Mouse (Mus musculus): Measurements from ENCODE around the gene Becn1.
A peak's percentile ranks its signal among the peaks of the same experiment; 100 is the strongest.
"Not testable (repeated sequence)": the region's sequence is repeated elsewhere in the genome, so short reads cannot be mapped to it uniquely, and the experiment has no call there.

Becn1 gene

DNA sequence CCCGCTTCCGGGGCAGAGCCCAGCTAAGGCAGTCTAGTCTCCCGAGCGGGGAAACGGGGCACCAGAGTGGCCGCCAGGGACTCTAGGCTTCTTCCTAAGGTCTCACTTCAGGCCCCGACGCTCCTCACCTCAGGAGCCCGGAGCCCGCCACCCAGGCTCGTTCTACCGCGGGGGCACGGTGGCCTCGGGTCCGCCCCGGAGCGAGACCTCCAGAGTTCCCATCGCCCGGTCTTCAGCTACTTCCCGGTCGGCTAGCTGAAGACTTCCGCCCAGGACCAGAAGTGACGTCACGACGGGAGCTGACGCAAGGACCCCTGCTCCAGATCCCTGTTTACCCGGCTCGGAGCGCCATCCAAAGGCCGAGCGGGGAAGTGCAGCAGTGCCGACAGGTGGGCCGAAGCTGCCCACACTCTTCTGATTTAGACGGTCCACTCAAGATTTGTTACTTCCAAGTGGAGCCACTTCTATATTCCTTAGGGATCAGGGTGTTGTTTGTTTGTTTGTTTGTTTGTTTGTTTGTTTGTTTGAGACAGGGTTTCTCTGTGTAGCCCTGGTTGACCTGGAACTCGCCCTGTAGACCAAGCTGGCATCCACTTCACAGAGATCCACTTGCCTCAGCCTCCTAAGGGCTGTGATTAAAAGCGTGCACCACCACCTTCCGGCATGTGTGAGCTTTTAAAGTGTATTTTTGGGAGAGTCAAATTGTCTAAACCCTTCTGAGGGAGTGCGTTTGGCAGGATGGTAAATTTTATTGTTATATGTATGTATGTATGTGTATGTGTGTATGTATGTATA is at the start of gene Becn1:
Becn1 (minus strand) TSS at position 283 of the 795 bp plus-strand sequence.
- peak; percentile 73 for DNase-seq (ENCODE audit: low read depth)

GRCm38 (mm10) chr11:101351721-101352111 is 49.6 kb upstream of the Becn1 start:
- DNase-seq (ENCODE audit: low read depth) = no peak

- DNase-seq (ENCODE audit: low read depth) = no peak
Observed at GRCm38 (mm10) chr11:101351100-101351720, 49.1 kb upstream of the Becn1 start.

- DNase-seq (ENCODE audit: low read depth) = no peak
Observed at GRCm38 (mm10) chr11:101349216-101349615, 47.1 kb upstream of the Becn1 start.

- DNase-seq (ENCODE audit: low read depth) = no peak
Observed at GRCm38 (mm10) chr11:101348774-101349173, 46.7 kb upstream of the Becn1 start.

DNA sequence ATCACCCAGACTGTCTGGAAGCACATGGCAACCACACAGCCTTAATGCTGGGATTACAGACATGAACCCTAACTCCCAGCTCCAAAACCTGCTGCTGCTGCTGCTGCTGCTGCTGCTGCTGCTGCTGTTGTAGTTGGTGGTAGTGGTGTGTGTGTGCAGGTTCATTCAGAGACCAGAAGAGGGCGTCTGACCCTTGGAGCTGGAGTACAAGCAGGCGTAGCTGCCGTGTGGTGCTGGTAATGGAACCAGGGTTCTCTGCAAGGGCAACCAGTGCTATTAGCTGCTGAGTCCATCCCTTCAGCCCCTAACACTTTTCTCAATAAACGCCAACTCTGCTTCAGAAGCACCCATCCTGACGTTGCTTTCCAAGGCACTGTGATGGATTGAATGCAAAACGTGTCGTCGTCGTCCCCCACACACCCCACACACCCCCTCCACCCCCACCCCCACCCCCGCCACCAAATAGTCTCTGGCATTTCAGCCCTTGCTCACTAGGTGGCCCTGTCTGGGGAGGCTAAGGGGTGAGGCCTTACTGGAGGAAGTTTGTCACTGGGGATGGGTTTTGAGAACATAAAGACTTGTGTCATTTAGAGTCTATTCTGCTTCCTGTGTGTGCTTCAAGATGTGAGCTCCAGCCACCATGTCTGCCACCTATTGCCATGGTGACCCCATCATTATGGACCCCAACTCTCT is 45.1 kb upstream of the Becn1 start:
- DNase-seq (ENCODE audit: low read depth) = no peak

- no peak for DNase-seq (ENCODE audit: low read depth)
Observed at GRCm38 (mm10) chr11:101338123-101338760, 36.2 kb upstream of the Becn1 start.

DNA sequence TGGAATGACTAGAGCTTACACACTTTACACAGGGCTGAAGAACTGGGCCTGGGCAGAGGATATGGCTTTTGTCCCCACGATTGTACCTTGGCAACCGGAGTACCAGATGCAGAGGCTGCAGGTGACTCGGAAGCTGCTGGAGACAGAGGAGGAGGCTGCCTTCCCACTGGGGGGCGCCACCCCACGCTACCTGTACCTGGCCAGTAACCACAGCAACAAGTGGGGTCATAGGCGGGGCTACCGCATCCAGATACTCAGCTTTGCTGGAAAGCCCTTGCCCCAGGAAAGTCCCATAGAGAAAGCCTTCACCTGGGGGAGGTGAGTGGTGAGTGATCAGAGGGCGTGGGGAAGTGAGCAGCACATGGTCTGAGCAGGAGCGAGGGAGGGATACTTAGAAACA is 33.6 kb upstream of the Becn1 start:
- DNase-seq (ENCODE audit: low read depth) = no peak

GRCm38 (mm10) chr11:101334516-101334915 is 32.4 kb upstream of the Becn1 start:
- DNase-seq (ENCODE audit: low read depth) = no peak

DNA sequence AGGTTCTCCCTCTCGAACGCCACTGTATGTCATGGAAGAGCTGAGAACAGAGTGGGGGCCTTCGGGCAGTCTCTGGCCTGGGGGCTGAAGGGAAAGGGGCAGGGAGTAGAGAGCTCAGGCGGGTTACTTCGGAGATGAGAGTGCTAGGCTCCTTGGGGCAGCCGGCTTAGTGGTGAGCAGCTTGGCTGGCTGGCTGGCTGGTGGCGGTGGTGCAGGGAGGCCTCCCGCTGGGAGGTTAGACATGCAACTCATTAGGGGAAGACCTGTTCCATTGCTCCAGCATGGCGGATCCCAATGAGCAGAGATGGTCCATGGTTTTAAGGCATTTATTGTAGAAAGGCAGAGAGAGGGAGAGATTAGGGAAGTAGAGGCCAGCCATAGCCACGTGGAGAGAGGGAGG is 31.9 kb upstream of the Becn1 start:
- no peak for DNase-seq (ENCODE audit: low read depth)

DNA sequence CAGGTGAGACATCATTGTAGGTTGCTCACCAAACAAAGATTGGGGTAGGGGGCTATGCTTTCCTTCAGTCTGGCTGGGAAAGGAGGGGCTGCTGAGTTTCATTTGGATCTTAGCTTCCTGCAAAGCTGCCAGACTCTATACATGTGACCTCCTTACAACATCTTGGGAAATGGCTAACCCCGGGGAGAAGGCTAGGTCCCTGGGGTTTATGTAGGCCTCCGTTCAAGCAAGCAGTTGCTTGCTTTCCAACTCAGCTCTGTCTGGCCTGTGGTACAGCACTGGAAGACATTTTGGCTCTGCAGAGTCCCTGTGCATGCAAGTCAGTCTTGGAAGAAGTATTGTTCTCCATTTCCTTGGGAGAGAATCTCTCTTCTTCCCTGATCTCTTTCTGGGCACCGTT is 30.5 kb upstream of the Becn1 start:
- no peak for DNase-seq (ENCODE audit: low read depth)

GRCm38 (mm10) chr11:101330961-101331360 is 28.9 kb upstream of the Becn1 start:
- DNase-seq (ENCODE audit: low read depth) = not testable (repeated sequence)

- peak; percentile 46 for DNase-seq (ENCODE audit: low read depth)
Observed at GRCm38 (mm10) chr11:101330371-101330924, 28.4 kb upstream of the Becn1 start, which contains the start of gene Aoc3. Aoc3 (plus strand) TSS chr11:101330605.

- DNase-seq (ENCODE audit: low read depth) = peak; percentile 69
Observed at GRCm38 (mm10) chr11:101328941-101329635, 27.0 kb upstream of the Becn1 start.

DNA sequence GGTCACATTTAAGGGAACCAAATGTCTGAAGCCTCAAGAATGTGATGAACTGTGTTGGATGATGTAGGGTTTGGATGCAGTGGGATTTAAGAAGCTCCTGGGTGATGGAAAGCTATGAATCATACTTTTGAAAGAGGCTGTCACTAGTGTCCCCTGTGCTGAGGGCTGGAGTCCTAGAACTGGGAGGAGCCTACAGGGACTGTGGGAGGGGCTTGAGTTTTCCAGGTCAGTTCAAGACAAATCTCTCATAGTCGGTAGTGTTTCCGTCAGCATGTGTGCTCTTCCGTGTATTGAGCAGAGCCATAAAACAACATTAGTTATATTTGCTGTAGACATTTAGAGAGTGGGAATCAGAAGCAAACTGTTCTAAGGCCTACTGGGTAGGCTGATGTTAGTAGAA is 25.2 kb upstream of the Becn1 start:
- no peak for DNase-seq (ENCODE audit: low read depth)

GRCm38 (mm10) chr11:101326147-101326546 is 24.1 kb upstream of the Becn1 start:
- DNase-seq (ENCODE audit: low read depth) = no peak

DNA sequence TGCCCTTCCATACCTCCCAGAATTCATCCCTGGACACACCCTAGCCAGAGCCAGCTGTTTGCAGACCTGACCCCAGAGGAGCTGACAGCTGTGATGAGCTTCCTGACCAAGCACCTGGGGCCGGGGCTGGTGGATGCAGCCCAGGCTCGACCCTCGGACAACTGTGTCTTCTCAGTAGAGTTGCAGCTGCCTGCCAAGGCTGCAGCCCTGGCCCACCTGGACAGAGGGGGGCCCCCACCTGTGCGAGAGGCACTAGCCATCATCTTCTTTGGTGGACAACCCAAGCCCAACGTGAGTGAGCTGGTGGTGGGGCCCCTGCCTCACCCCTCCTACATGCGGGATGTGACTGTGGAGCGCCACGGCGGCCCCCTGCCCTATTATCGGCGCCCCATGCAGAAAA is 23.1 kb upstream of the Becn1 start:
- DNase-seq (ENCODE audit: low read depth) = not testable (repeated sequence)

- DNase-seq (ENCODE audit: low read depth) = no peak
Observed at GRCm38 (mm10) chr11:101324763-101325162, 22.7 kb upstream of the Becn1 start, which contains the start of gene Aoc2. Aoc2 (plus strand) TSS chr11:101325063.

DNA sequence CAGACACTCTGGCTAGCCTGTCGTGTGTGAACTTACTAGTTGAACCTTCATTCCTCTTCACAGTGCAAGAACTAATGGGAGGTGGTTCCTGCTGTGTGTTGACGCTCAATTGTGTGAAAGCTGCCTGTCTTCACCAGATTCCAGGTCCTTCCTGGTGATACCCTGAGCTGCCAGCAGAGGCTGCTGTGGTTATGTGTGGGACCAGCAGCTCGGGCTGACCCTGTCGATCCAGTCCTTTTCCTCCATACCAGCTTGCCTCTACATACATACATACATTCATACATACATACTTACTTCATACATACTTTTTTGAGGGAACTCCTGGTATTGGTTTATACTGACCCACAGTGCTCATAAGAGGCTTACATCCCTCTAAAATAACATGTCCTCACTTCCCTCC is 21.5 kb upstream of the Becn1 start:
- DNase-seq (ENCODE audit: low read depth) = peak; percentile 30

DNA sequence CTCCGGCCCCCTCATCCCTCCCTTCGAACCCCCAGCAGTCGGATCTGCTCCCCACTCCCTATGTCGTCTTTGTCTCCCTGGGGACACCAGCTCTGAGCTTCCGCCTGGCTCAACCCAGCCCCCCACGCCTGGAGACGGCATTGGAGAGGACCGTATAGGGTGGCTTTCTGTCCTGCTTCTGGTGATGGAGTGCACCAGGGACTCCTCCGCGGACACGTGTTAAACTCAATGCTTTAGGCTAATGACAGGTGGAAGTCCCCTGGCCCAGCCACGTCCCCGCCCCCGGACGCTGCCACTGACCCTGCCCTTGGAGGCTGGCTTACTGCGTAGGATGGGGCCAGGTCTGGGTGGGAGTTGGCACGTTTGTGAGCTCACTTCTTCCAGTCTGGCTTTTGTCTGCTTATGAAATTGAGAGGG is 14.4 kb upstream of the Becn1 start:
- no peak for DNase-seq (ENCODE audit: low read depth)

Measured in fibroblast of lung, adult 2 months (primary cell).